Mouse (Mus musculus) c-Kit-negative CD71-positive TER-119-positive erythroid progenitor cells, embryonic 14.5 days (primary cell): Measurements from ENCODE around the gene Gfpt1.

Source experiments
- DNase-seq: peaks from one replicate; pipeline ENCODE4 v3.0.0-alpha.2; 2013; ENCODE audit warnings: low read depth, low spot score

The Gfpt1 gene

GRCm38 (mm10) chr6:87100297-87101020, 57.8 kb downstream of the Gfpt1 start:
- DNase-seq, result no peak

GRCm38 (mm10) chr6:87101281-87101954, 58.8 kb downstream of the Gfpt1 start:
- DNase-seq, result peak; percentile 65

GRCm38 (mm10) chr6:87101955-87102353, 59.3 kb downstream of the Gfpt1 start:
- peak; percentile 15 for DNase-seq

GRCm38 (mm10) chr6:87102421-87102911, 59.8 kb downstream of the Gfpt1 start:
- DNase-seq, result no peak

GRCm38 (mm10) chr6:87103314-87103713, 60.7 kb downstream of the Gfpt1 start:
- DNase-seq, result no peak

GRCm38 (mm10) chr6:87104123-87104796, 61.6 kb downstream of the Gfpt1 start, which contains the start of gene D6Ertd527e:
TSS of gene D6Ertd527e (plus strand) at chr6:87104746.
- DNase-seq, result no peak

GRCm38 (mm10) chr6:87111493-87111892, 68.8 kb downstream of the Gfpt1 start:
- no peak for DNase-seq

GRCm38 (mm10) chr6:87112125-87112524, 69.5 kb downstream of the Gfpt1 start:
- DNase-seq, result no peak

- DNase-seq, result no peak
Measured at GRCm38 (mm10) chr6:87115981-87116380, 73.3 kb downstream of the Gfpt1 start.

GRCm38 (mm10) chr6:87116596-87116995, 74.0 kb downstream of the Gfpt1 start:
- no peak for DNase-seq

GRCm38 (mm10) chr6:87119066-87119837, 76.6 kb downstream of the Gfpt1 start:
- no peak for DNase-seq

GRCm38 (mm10) chr6:87119975-87120374, 77.3 kb downstream of the Gfpt1 start:
- no peak for DNase-seq

- DNase-seq, result no peak
Measured at GRCm38 (mm10) chr6:87120661-87121060, 78.0 kb downstream of the Gfpt1 start.

- no peak for DNase-seq
Measured at GRCm38 (mm10) chr6:87121961-87122360, 79.3 kb downstream of the Gfpt1 start.

- no peak for DNase-seq
Measured at GRCm38 (mm10) chr6:87123406-87123805, 80.8 kb downstream of the Gfpt1 start.

- no peak for DNase-seq
Measured at GRCm38 (mm10) chr6:87123973-87124372, 81.3 kb downstream of the Gfpt1 start.

GRCm38 (mm10) chr6:87127049-87127753, 84.6 kb downstream of the Gfpt1 start:
- DNase-seq, result no peak

GRCm38 (mm10) chr6:87129861-87130260, 87.2 kb downstream of the Gfpt1 start:
- DNase-seq, result no peak

- no peak for DNase-seq
Measured at GRCm38 (mm10) chr6:87130628-87131027, 88.0 kb downstream of the Gfpt1 start.

GRCm38 (mm10) chr6:87131078-87131477, 88.4 kb downstream of the Gfpt1 start:
- DNase-seq, result no peak

GRCm38 (mm10) chr6:87133520-87133919, 90.9 kb downstream of the Gfpt1 start:
- DNase-seq, result no peak
